Mouse (Mus musculus) kidney, adult 2 months (tissue): ENCODE measurements around the gene Pigt.

Experiments
- CTCF ChIP-seq: fragments of 200-500 bp; conservative IDR thresholded peaks from 2 replicates; pipeline ENCODE4 v1.5.1; 2011; ENCODE audit warnings: low read depth, mild to moderate bottlenecking, control low read depth, low read length, moderate library complexity, mixed read lengths; ENCODE audit not compliant: insufficient read depth, insufficient read length
- POLR2A ChIP-seq: fragments of 200-500 bp; IDR thresholded peaks from one replicate; pipeline ENCODE4 v1.6.1; 2011; ENCODE audit warnings: low read depth, low read length, control low read depth

- no peak for TF ChIP-seq CTCF
- no peak for TF ChIP-seq POLR2A
Measured at GRCm38 (mm10) chr2:164453047-164453757, 44.1 kb upstream of the Pigt start.
